Comparison of ENCODE assay signal across 9 mouse cellular contexts in genomic region chr14:103065294-103066167, GRCm38 (mm10). TPM values are rescaled to one million over a fixed set of nuclear protein-coding genes. Genes with fewer than 3 reads are reported as not detected.
DNase-seq lines count a peak whose midpoint lies in the region; ATAC-seq lines count a peak whose summit lies in the region.
"Had no signal": no experiment of that assay in that cellular context is flagged by ENCODE, and none has a peak within 500 bp of the region (broad histone marks: within the 10 kb centered on the region; RNA-seq: fewer than 3 reads in every experiment).

No protein-coding gene starts in this region.

- H3K9ac ChIP-seq in forebrain, embryonic 11.5 days (ENCODE audit: low read length), result no peak overlapping the region
- H3K9ac ChIP-seq in forebrain, embryonic 15.5 days (replicated peaks), result no peak overlapping the region
- H3K9ac ChIP-seq in heart, embryonic 14.5 days (ENCODE audit: low read length), result no peak overlapping the region

- WGBS in forebrain, embryonic 11.5 days, result 16% methylated on average over 10 of the region's 10 CpGs
- 8% methylated on average over 10 of the region's 10 CpGs for WGBS in forebrain, embryonic 15.5 days
- WGBS in heart, embryonic 14.5 days, result 5% methylated on average over 10 of the region's 10 CpGs

- no peaks in the 10 kb centered on the region for H3K4me1 ChIP-seq in forebrain, embryonic 11.5 days (replicated peaks; ENCODE audit: control insufficient read depth, insufficient read depth, low read length)
- peaks cover 5% of the 10 kb centered on the region; the same call in 1 of the 2 replicates for H3K4me1 ChIP-seq in forebrain, embryonic 15.5 days
- peaks cover 3 to 12% of the 10 kb centered on the region in 2 experiments; a peak in 3 of 4 replicates for H3K4me1 ChIP-seq in heart, embryonic 14.5 days (ENCODE audit: control insufficient read depth in 2 of 2, insufficient read depth in 2 of 2, low read length in 2 of 2)

- H3K9me3 ChIP-seq in forebrain, embryonic 11.5 days (ENCODE audit: control insufficient read depth, low read length), result no peaks in the 10 kb centered on the region
- no peaks in the 10 kb centered on the region for H3K9me3 ChIP-seq in forebrain, embryonic 15.5 days
- H3K9me3 ChIP-seq in heart, embryonic 14.5 days (ENCODE audit: control insufficient read depth, low read length), result no peaks in the 10 kb centered on the region

- no peaks in the 10 kb centered on the region for H3K36me3 ChIP-seq in forebrain, embryonic 11.5 days (ENCODE audit: control insufficient read depth, insufficient read depth, low read length)
- no peaks in the 10 kb centered on the region for H3K36me3 ChIP-seq in forebrain, embryonic 15.5 days
- no peaks in the 10 kb centered on the region for H3K36me3 ChIP-seq in heart, embryonic 14.5 days (ENCODE audit: control insufficient read depth, insufficient read depth, low read length)

- H3K27ac ChIP-seq in forebrain, embryonic 11.5 days (ENCODE audit: low read depth, low read length), result no peak overlapping the region
- no peak overlapping the region for H3K27ac ChIP-seq in forebrain, embryonic 15.5 days (replicated peaks)
- H3K27ac ChIP-seq in heart, embryonic 14.5 days (replicated peaks in 1 of 2; ENCODE audit: control insufficient read depth in 1 of 2, insufficient read depth in 1 of 2, low read depth in 2 of 2, low read length in 2 of 2), result no peak overlapping the region

- no peak overlapping the region for H3K4me2 ChIP-seq in forebrain, embryonic 11.5 days (ENCODE audit: low read depth, low read length, severe bottlenecking)
- H3K4me2 ChIP-seq in forebrain, embryonic 15.5 days (replicated peaks), result no peak overlapping the region
- H3K4me2 ChIP-seq in heart, embryonic 14.5 days (ENCODE audit: low read length), result peak overlapping the region; percentile 42; the same call in 1 of the 2 replicates

- no peaks in the 10 kb centered on the region for H3K27me3 ChIP-seq in forebrain, embryonic 11.5 days (ENCODE audit: control insufficient read depth, insufficient read depth, low read length)
- no peaks in the 10 kb centered on the region for H3K27me3 ChIP-seq in forebrain, embryonic 15.5 days
- H3K27me3 ChIP-seq in heart, embryonic 14.5 days (ENCODE audit: control insufficient read depth, insufficient read depth, low read length), result no peaks in the 10 kb centered on the region

- ATAC-seq in forebrain, embryonic 11.5 days (replicated peaks; ENCODE audit: low FRiP score), result no peak
- no peak for ATAC-seq in forebrain, embryonic 15.5 days (replicated peaks)
- ATAC-seq in heart, embryonic 14.5 days (ENCODE audit: insufficient number of reproducible peaks, insufficient read depth, low FRiP score, low read depth), result no peak

- DNase-seq in forebrain, embryonic 11.5 days (ENCODE audit: low spot score), result peak; percentile 76
- DNase-seq in adrenal gland, adult 2 months, result peak; percentile 73
- peak; percentile 87 for DNase-seq in embryo, embryonic 10.5 days (ENCODE audit: low spot score)
- DNase-seq in layer of hippocampus, adult 11-12 months (ENCODE audit: low spot score), result peak; percentile 84
- DNase-seq in lung, postnatal 10 days, result peak; percentile 84
- DNase-seq in skeletal muscle tissue, adult 2 months (ENCODE audit: low read depth, low spot score), result peak; percentile 40

- H3K4me3 ChIP-seq in forebrain, embryonic 11.5 days (ENCODE audit: low read depth, low read length), result no peak overlapping the region
- no peak overlapping the region for H3K4me3 ChIP-seq in forebrain, embryonic 15.5 days
- H3K4me3 ChIP-seq in heart, embryonic 14.5 days (ENCODE audit: control insufficient read depth in 1 of 2, insufficient read depth in 1 of 2, low read depth in 1 of 2, low read length in 2 of 2), result no peak overlapping the region

RNA-seq across cellular contexts. Expression of gene Cln5, which starts 4.5 kb away (rescaled TPM):
- polyA plus RNA-seq in forebrain, embryonic 11.5 days (2014; fragmentation: Nextera tagmentation; extraction: Ambion mirVana), result 23.1 and 25.6 TPM in 2 replicates
- 9.0 and 9.8 TPM in 2 replicates for polyA plus RNA-seq in forebrain, embryonic 15.5 days (2015; fragmentation: Nextera tagmentation; extraction: Ambion mirVana)
- 10 to 100 TPM; 33.0 to 35.2 TPM for total RNA-seq in adrenal gland, adult 2 months (2021)
- 38.2 and 38.7 TPM in 2 replicates for polyA plus RNA-seq in adrenal gland, adult 2 months (2012; rRNA removed)
- 28.5 and 29.8 TPM in 2 replicates for polyA plus RNA-seq in heart, embryonic 14.5 days (2014; fragmentation: Nextera tagmentation; extraction: Ambion mirVana)

RNA-seq across cellular contexts. Expression of gene Acod1, which starts 18.8 kb away (rescaled TPM):
- polyA plus RNA-seq in forebrain, embryonic 11.5 days (2014; fragmentation: Nextera tagmentation; extraction: Ambion mirVana), result 0.13 TPM in 1 of 2 replicates, not detected in the other
- polyA plus RNA-seq in forebrain, embryonic 15.5 days (2015; fragmentation: Nextera tagmentation; extraction: Ambion mirVana), result not detected in 2 replicates
- not detected for total RNA-seq in adrenal gland, adult 2 months (2021)
- polyA plus RNA-seq in adrenal gland, adult 2 months (2012; rRNA removed), result 0.06 TPM in 1 of 2 replicates, not detected in the other
- 0.09 TPM in 1 of 2 replicates, not detected in the other for polyA plus RNA-seq in heart, embryonic 14.5 days (2014; fragmentation: Nextera tagmentation; extraction: Ambion mirVana)
- polyA plus RNA-seq: liver, embryonic 16.5 days had no signal

RNA-seq across cellular contexts. Expression of gene Fbxl3, which starts 33.8 kb away (rescaled TPM):
- polyA plus RNA-seq in forebrain, embryonic 11.5 days (2014; fragmentation: Nextera tagmentation; extraction: Ambion mirVana), result 23.6 and 27.2 TPM in 2 replicates
- 25.2 and 30.3 TPM in 2 replicates for polyA plus RNA-seq in forebrain, embryonic 15.5 days (2015; fragmentation: Nextera tagmentation; extraction: Ambion mirVana)
- 10 to 100 TPM; 71.4 to 82.8 TPM for total RNA-seq in adrenal gland, adult 2 months (2021)
- 40.0 and 45.1 TPM in 2 replicates for polyA plus RNA-seq in adrenal gland, adult 2 months (2012; rRNA removed)
- 30.1 and 31.1 TPM in 2 replicates for polyA plus RNA-seq in heart, embryonic 14.5 days (2014; fragmentation: Nextera tagmentation; extraction: Ambion mirVana)
